Mouse (Mus musculus) testis, postnatal 10 days (tissue): ENCODE results near the gene Slc19a1.

Source experiments
- DNase-seq: peaks from one replicate; pipeline ENCODE4 v3.0.0; 2021; ENCODE audit warnings: low spot score

The Slc19a1 gene

DNA sequence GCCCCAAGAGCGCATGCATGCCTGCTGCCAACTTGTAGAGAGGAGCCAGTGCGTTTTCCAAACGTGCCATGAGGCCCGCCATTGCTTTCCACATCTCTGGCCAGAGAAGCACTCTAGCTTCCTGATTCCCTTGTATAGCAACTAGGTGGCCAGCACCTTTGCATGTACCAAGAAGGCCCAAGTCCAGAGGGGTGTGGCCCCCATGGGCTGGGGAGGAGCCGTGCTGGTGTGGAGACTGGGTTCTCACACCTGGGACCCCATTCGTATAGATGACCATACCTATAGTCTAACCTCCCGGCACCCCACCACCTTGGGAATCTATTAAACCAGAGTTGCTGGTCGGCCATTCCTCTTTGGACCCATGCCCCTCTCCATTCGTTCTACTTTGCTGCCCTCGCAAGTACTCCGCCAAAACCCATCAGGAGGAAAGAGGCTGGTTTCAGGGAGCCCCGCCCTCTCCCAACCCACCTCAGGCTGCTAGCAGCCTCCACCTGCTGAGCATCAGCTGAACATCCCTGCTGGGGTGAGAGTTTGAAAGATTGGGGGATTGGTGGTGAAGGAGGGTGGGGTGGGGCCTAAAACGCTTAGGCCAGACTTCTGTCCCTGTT lies at the start of gene Slc19a1:
Gene Slc19a1, plus strand, starts transcription at position 474 of the 608 bp plus-strand sequence.
- DNase-seq, result no peak

DNA sequence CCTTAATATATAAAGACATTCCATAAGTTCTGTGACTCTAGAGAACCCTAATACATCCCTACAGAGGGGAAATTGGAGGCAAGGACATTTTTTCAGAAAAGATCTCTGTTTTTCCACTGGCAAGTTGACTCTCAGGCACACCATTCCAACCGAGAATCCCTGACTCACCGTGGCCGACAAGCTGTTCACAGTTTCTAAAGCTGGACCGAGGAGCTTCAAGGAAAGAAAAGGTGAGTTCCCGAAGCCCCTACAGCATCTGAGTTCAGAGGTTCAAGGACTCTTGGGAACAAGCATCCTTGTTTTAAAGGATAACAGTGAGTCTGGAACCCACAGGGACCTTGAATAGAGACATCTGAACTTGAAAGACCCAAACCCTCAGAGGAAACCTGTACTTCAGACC lies 43.5 kb upstream of the Slc19a1 start:
- DNase-seq, result no peak

DNA sequence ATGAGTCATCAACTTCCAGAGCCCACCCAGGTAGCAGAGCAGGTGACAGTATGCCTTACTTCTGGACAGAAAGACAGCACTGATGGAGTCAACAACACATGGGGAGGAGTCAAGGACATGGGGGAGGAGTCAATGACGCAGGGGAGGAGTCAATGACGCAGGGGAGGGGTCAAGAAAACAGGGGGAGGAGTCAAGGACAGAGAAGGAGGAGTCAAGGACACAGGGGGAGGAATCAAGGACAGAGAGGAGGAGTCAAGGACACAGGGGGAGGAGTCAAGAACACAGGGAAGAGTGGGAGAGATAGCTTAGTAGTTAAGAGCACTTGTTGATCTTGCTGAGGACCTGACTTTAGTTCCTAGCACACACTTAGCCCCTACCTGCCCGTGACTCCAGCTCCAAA lies 39.6 kb upstream of the Slc19a1 start:
- DNase-seq, result no peak

- peak; percentile 94 for DNase-seq
Measured at GRCm38 (mm10) chr10:76997759-76998513, 34.1 kb upstream of the Slc19a1 start.

GRCm38 (mm10) chr10:77004936-77005335 lies 27.1 kb upstream of the Slc19a1 start:
- no peak for DNase-seq

DNA sequence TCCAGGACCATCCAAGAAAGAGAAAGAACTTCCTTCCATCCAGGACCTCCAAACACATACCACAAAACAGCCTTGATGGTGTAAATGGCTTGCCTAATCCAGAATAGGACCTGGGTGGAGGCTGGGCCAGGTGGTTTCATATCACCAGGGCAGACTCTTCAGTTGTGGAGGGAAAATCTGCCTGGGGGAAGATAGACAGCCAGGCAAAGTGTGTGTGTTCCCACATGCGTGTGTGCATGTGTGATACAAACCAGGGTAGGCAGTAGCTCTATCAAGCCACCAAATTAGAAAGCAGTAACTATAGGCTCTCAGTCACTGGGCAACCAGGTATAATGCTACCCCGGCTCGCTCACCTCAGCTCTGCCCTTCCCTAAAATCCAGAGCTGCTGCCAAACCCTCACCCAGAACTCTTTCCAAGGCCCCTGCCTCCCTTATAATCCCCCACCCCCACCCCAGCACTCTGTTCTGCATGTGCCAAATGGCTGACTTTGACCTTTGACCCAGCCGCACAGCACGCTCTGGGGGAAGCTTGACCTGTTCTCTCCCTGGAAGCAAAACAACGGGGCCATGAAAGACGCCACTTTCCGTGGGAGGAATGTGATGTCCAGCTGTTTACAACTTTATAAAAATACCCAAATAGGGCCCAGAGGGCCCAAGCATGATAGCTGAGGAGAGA lies 24.5 kb upstream of the Slc19a1 start:
- peak; percentile 64 for DNase-seq

- DNase-seq, result no peak
Measured at GRCm38 (mm10) chr10:77008109-77008561, 23.9 kb upstream of the Slc19a1 start.

DNA sequence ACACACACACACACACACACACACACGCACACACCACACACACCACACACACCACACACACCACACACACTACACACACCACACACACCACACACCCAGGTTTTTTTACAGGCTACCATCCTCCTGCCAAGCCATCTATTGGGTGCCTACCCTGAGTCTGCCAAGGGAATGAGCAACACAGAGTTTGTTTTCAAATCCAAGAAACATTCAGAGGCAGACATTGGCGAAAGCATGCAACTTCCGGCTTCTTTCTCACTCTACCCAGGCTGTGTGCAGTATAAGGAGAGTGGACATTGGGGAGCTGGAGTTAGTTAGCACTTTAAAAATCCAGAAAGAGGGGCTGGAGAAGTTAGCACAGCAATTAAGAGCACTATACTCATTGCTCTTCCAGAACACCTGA lies 23.3 kb upstream of the Slc19a1 start:
- no peak for DNase-seq

- no peak for DNase-seq
Measured at GRCm38 (mm10) chr10:77011681-77012080, 20.4 kb upstream of the Slc19a1 start.

GRCm38 (mm10) chr10:77016080-77016479 lies 16.0 kb upstream of the Slc19a1 start:
- no peak for DNase-seq

GRCm38 (mm10) chr10:77016499-77016898 lies 15.5 kb upstream of the Slc19a1 start:
- no peak for DNase-seq

DNA sequence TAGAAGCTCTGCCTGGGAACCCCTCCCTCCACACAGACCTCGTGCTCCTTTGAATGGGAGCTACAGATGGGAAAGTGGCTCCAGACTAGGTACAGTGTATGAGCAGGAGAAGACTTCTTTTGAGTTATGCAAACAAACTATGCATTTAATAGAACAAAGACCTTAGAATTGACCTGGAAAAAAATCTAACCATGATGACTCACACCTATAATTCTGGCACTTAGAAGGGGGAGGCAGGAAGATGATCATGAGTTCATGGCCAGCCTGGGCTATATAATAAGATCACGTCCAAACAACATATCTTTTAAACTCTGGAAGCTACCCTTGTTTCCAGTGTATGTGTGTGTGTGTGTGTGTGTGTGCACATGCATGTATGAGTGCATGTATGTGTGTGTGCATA lies 15.0 kb upstream of the Slc19a1 start:
- no peak for DNase-seq

GRCm38 (mm10) chr10:77017662-77018061 lies 14.4 kb upstream of the Slc19a1 start:
- no peak for DNase-seq

DNA sequence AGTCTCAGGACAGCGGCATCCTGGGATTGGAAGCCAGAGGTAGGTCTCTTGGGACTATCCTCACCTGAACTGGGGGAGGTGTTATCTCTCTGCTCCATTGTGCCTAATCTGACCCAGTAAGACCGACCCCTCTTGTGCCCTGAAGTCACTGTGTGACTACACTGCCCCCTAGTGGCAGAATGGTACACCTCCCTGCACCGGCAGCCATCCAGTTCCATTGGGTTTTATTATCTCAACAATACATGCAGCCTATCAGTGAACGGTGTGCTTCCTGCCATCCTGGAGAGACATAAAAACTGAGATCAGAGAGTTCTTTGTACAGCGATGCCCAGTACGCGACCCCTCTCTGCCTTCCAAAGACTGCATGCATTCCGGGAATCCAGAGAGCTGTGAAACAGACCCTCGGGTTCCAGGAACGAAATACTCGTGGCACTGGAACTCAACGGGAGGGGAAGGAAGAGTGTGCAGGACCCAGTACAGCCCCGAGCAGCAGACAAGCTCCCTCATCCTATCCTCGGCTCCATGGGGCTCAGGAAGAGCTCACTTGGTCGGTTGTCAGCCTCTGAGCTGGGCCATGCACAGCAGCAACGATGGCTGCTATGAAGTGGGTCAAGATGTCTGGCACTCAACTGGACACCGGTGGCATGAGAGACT lies 10.5 kb upstream of the Slc19a1 start:
- DNase-seq, result peak; percentile 83

- no peak for DNase-seq
Measured at GRCm38 (mm10) chr10:77022301-77023130, 9.5 kb upstream of the Slc19a1 start.

- no peak for DNase-seq
Measured at GRCm38 (mm10) chr10:77024231-77024630, 7.8 kb upstream of the Slc19a1 start.

- DNase-seq, result peak; percentile 40
Measured at GRCm38 (mm10) chr10:77026944-77027343, 5.1 kb upstream of the Slc19a1 start.

GRCm38 (mm10) chr10:77028782-77029296 lies 3.2 kb upstream of the Slc19a1 start:
- DNase-seq, result no peak

DNA sequence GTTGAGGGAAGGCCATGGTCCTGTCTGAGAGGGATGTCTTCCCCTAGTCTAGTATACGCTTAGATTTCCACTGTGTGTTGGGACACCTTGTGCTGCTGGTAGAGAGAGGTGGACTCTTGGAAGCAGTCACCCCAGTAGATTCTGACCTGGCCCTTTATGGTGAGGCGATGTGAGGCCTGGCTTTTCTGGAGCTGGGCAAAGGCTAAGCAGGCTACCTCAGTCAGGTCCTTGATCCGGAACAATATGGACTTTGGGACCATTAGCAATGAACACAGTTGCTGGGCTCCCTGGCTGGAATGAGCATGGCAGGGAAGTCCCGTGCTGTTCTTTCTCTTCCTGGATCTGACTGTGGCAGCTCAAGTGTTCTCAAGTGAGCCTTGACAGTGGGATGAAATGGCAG lies 2.3 kb upstream of the Slc19a1 start:
- no peak for DNase-seq

GRCm38 (mm10) chr10:77030666-77031065 lies 1.4 kb upstream of the Slc19a1 start:
- DNase-seq, result no peak

DNA sequence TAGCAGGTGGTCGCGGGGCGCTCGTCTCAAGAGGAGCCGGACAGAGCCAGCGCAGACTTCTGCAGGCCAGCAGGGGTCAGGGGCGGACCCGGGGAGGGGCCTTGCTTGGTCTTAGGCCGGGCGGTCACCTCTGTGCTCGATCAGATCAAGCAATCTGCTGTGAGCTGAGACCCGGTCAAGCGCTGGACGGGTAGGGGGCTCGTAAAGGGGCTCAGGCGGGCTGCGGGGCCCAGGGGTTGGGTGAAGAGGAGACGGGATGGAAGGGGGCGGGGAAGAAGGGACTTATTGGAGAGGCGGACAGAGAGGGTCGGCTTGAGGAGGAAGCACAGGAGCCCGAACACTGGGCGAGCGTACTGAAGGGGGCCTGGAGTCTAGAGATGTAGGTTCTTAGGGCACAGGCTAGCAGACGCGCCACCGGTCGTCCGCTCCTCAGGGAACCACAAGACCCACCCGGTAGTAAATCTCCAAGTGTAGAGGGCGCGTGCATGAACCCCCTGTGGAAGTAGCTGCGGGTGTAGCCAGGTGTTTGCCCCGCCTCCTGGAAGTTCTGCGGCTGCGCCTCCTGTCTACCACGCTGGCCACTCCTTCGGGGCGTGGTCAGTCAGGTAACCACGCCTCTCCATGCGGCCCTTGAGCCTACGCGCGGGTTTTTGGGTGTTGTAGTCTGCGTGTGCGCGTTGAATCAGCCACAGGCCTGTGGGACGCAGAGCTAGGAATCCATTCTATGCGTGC lies 716 bp downstream of the Slc19a1 start:
- peak; percentile 97 for DNase-seq
